In the genomic region with DNA sequence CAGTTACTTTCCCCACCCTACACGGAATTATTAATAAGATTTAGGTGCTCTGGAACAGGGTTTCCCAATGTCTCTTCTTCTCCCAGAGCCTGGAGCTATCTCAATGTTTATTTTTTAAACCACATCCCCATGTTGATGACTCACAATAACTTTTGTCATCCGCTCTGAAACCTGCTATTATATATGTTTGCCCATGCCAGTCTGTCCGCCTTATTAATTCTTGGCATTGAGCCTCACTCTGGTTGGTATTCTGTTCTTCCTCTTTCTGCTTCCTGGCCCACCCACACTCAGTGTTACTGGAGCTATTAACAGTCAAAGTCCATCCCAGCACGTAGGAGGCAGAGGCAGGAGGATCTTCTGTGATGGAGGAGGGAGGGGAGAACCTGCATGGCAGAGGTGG, we compare ENCODE assay signal across 20 mouse cellular contexts. TPM values are rescaled to one million over a fixed set of nuclear protein-coding genes. Genes with fewer than 3 reads are reported as not detected.
DNase-seq lines count a peak whose midpoint lies in the region; ATAC-seq and TF ChIP-seq lines count a peak whose summit lies in the region.
"Had no signal": no experiment of that assay in that cellular context is flagged by ENCODE, and none has a peak within 500 bp of the region (broad histone marks: within the 10 kb centered on the region; RNA-seq: fewer than 3 reads in every experiment).

No protein-coding gene starts in this region.

- H3K79me2 ChIP-seq in MEL (ENCODE audit: control insufficient read depth, insufficient read depth, low read length, poor library complexity) = peaks cover 2% of the 10 kb centered on the region; the same call in 1 of the 2 replicates

- no peak for TF ChIP-seq CTCF in MEL (IDR thresholded peaks at IDR 0.05 in 2 of 3, conservative IDR thresholded peaks at IDR 0.05 in 1 of 3; ENCODE audit: control insufficient read depth in 1 of 3, insufficient read depth in 1 of 3, low read depth in 2 of 3, low read length in 3 of 3, poor library complexity in 1 of 3, severe bottlenecking in 1 of 3)

- H3K27me3 ChIP-seq in MEL (ENCODE audit: control insufficient read depth in 1 of 2, insufficient read depth in 2 of 2, low read length in 2 of 2) = peaks cover 2 to 4% of the 10 kb centered on the region in 2 experiments; a peak in 2 of 4 replicates
- H3K27me3 ChIP-seq: embryonic facial prominence, embryonic 13.5 days; forebrain, embryonic 15.5 days; heart, embryonic 12.5 days; hindbrain, embryonic 15.5 days; liver, embryonic 12.5 days had no signal

- no peak overlapping the region for H3K4me3 ChIP-seq in MEL (ENCODE audit: control insufficient read depth in 1 of 2, insufficient read depth in 1 of 2, low read depth in 2 of 2, low read length in 2 of 2)
- H3K4me3 ChIP-seq: embryonic facial prominence, embryonic 13.5 days; forebrain, embryonic 15.5 days; heart, embryonic 12.5 days; hindbrain, embryonic 15.5 days; liver, embryonic 12.5 days; neural tube, embryonic 13.5 days had no signal

- TF ChIP-seq EP300 in MEL (IDR thresholded peaks at IDR 0.05; ENCODE audit: low read depth in 1 of 2, low read length in 2 of 2) = no peak

- no peak for TF ChIP-seq RAD21 in MEL (IDR thresholded peaks at IDR 0.05; ENCODE audit: low read depth, low read length)

- peak; percentile 11 for DNase-seq in cerebellum, adult 9-11 months
- no peak for DNase-seq in cerebellum, adult 11-12 months
- DNase-seq in MEL (ENCODE audit: low read depth, low spot score) (peak; percentile 44), adipocyte (ENCODE audit: low spot score) (no peak)
- DNase-seq in urinary bladder, postnatal 10 days (ENCODE audit: low spot score) = no peak
- DNase-seq in ovary, postnatal 10 days (ENCODE audit: low spot score) = no peak
- DNase-seq: adrenal gland, adult 2 months; heart, postnatal 14 days; kidney, adult 11 months; lung, adult 2 months; thymus, postnatal 4 days had no signal

- no peak overlapping the region for H3K9ac ChIP-seq in MEL (ENCODE audit: control insufficient read depth, low read depth, low read length, poor library complexity, severe bottlenecking)
- H3K9ac ChIP-seq: embryonic facial prominence, embryonic 13.5 days; forebrain, embryonic 15.5 days; heart, embryonic 12.5 days; hindbrain, embryonic 15.5 days; liver, embryonic 12.5 days; neural tube, embryonic 13.5 days had no signal

- H3K36me3 ChIP-seq in MEL (ENCODE audit: control insufficient read depth in 1 of 2, insufficient read depth in 2 of 2, low read length in 2 of 2) = peaks cover 0 to 5% of the 10 kb centered on the region in 2 experiments; a peak in 2 of 4 replicates
- H3K36me3 ChIP-seq: embryonic facial prominence, embryonic 13.5 days; forebrain, embryonic 15.5 days; heart, embryonic 12.5 days; hindbrain, embryonic 15.5 days; liver, embryonic 12.5 days; neural tube, embryonic 13.5 days had no signal

- ATAC-seq in common myeloid progenitor, adult 5-6 weeks (replicated peaks; ENCODE audit: low read depth, poor library complexity, severe bottlenecking) = peak; percentile 62
- ATAC-seq in monocyte, adult 5-6 weeks (replicated peaks; ENCODE audit: insufficient number of reproducible peaks, low FRiP score, low TSS enrichment, poor library complexity, severe bottlenecking) = peak; percentile 44; the same call in 1 of the 2 replicates
- ATAC-seq: forebrain, embryonic 15.5 days; liver, embryonic 12.5 days had no signal

- peaks cover 1 to 7% of the 10 kb centered on the region in 2 experiments; a peak in 3 of 4 replicates for H3K4me1 ChIP-seq in MEL (ENCODE audit: control insufficient read depth in 1 of 2, insufficient read depth in 2 of 2, low read length in 2 of 2)

- H3K27ac ChIP-seq in MEL (ENCODE audit: control insufficient read depth, low read depth, low read length) = no peak overlapping the region
- H3K27ac ChIP-seq: embryonic facial prominence, embryonic 13.5 days; forebrain, embryonic 15.5 days; hindbrain, embryonic 15.5 days; liver, embryonic 12.5 days; neural tube, embryonic 13.5 days had no signal

- TF ChIP-seq POLR2A in MEL (IDR thresholded peaks at IDR 0.05; ENCODE audit: control insufficient read depth in 1 of 2, insufficient read depth in 1 of 2, low read depth in 1 of 2, low read length in 2 of 2, poor library complexity in 1 of 2) = no peak

- H3K9me3 ChIP-seq in MEL (replicated peaks; ENCODE audit: insufficient read depth, low read length) = no peaks in the 10 kb centered on the region
- H3K9me3 ChIP-seq: embryonic facial prominence, embryonic 13.5 days; forebrain, embryonic 15.5 days; heart, embryonic 12.5 days; hindbrain, embryonic 15.5 days; liver, embryonic 12.5 days; neural tube, embryonic 13.5 days had no signal

TF ChIP-seq in MEL, 35 proteins besides CTCF, POLR2A, EP300 and RAD21:
- TF ChIP-seq GATA1 (IDR thresholded peaks at IDR 0.05; ENCODE audit: low read depth, low read length) (no peak), POLR2AphosphoS2 (IDR thresholded peaks at IDR 0.05; ENCODE audit: low read length) (no peak), TCF12 (IDR thresholded peaks at IDR 0.05; ENCODE audit: low read depth, low read length) (no peak), UBTF (IDR thresholded peaks at IDR 0.05; ENCODE audit: borderline replicate concordance, insufficient read depth, low read depth, low read length) (no peak), TAL1 (IDR thresholded peaks at IDR 0.05; ENCODE audit: low read length) (no peak), USF2 (IDR thresholded peaks at IDR 0.05; ENCODE audit: borderline replicate concordance in 1 of 2, insufficient read depth in 1 of 2, low read depth in 1 of 2, low read length in 2 of 2) (no peak), ZNF384 (IDR thresholded peaks at IDR 0.05; ENCODE audit: low read depth, low read length) (no peak), KAT2A (conservative IDR thresholded peaks at IDR 0.05; ENCODE audit: low read depth, low read length) (no peak), GABPA (IDR thresholded peaks at IDR 0.05; ENCODE audit: low read depth, low read length) (no peak), POLR2AphosphoS5 (IDR thresholded peaks at IDR 0.05; ENCODE audit: borderline replicate concordance, low read depth, low read length) (no peak), ELF1 (IDR thresholded peaks at IDR 0.05; ENCODE audit: low read depth, low read length) (no peak)

RNA-seq across cellular contexts. Expression of a gene that starts 1.4 kb away (rescaled TPM):
- total RNA-seq in MEL (2012; rRNA removed) = 6.3 and 8.1 TPM in 2 replicates
- 10 to 100 TPM in 1 of 2 experiments, not detected in 1; 10.3 TPM for polyA plus RNA-seq in MEL (2012; ENCODE audit: insufficient read depth in 1 of 2, insufficient read length in 2 of 2, low read depth in 1 of 2, low replicate concordance in 2 of 2, missing spikeins in 1 of 2)
- 5.6 and 9.6 TPM in 2 replicates for total RNA-seq in common myeloid progenitor, adult 5-6 weeks (2017)
- total RNA-seq in monocyte, adult 5-6 weeks (2017) = 1.9 to 4.9 TPM in 2 of 3 replicates, not detected in the other

RNA-seq across cellular contexts. Expression of a gene that starts 18.6 kb away (rescaled TPM):
- 3.8 and 6.7 TPM in 2 replicates for total RNA-seq in MEL (2012; rRNA removed)
- polyA plus RNA-seq in MEL (2012; ENCODE audit: insufficient read depth in 1 of 2, insufficient read length in 2 of 2, low read depth in 1 of 2, low replicate concordance in 2 of 2, missing spikeins in 1 of 2) = 1 to 10 TPM in 1 of 2 experiments, not detected in 1; 4.9 TPM
- 0.73 and 3.7 TPM in 2 replicates for total RNA-seq in common myeloid progenitor, adult 5-6 weeks (2017)
- 0.43 to 1.1 TPM (median 0.87 TPM) in 3 replicates for total RNA-seq in monocyte, adult 5-6 weeks (2017)
- total RNA-seq: layer of hippocampus, postnatal 14 days had no signal

RNA-seq across cellular contexts. Expression of a gene that starts 36.3 kb away (rescaled TPM):
- 57.1 and 67.6 TPM in 2 replicates for total RNA-seq in MEL (2012; rRNA removed)
- polyA plus RNA-seq in MEL (2012; ENCODE audit: insufficient read depth in 1 of 2, insufficient read length in 2 of 2, low read depth in 1 of 2, low replicate concordance in 2 of 2, missing spikeins in 1 of 2) = 10 to 100 TPM in 1 of 2 experiments, not detected in 1; 98.1 TPM
- 99.4 and 138 TPM in 2 replicates for total RNA-seq in common myeloid progenitor, adult 5-6 weeks (2017)
- total RNA-seq in monocyte, adult 5-6 weeks (2017) = 56.5 to 79.7 TPM (median 70.0 TPM) in 3 replicates

Comparison
In these comparisons a context has a peak if more than half of its experiments do, and no peak if none do; other contexts are left out.
1. DNase-seq: peak in cerebellum, adult 9-11 months (single experiment) and MEL (single experiment); none in cerebellum, adult 11-12 months (single experiment), urinary bladder, postnatal 10 days (single experiment), adipocyte (single experiment) and ovary, postnatal 10 days (single experiment).